Mouse (Mus musculus): ENCODE data around the gene Tmeff1.

DNA sequence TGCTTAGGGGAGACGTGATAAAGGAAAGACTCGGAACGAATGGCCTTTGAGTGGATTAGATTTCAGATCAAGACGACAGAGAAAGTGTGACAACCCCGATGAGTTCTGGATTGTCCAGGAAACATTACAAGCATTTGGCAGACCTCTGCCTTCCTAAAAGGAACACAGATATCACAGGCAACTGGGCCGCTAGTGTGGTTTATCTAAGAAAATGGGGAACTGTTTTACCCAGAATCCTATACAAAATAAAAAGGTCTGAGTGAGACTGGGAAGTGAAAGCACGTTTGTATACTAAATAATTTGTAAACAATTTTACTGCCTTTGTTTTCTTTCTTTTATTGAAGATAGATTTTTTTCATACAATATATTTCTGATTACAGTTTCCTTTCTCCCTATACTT is 5.9 kb downstream of the Tmeff1 start:
- TF ChIP-seq CTCF (IDR thresholded peaks at IDR 0.05; ENCODE audit: extremely low read depth, insufficient read depth, insufficient read length, insufficient replicate concordance) = no peak
- no peak for TF ChIP-seq POLR2A (IDR thresholded peaks at IDR 0.05; ENCODE audit: low read depth, low read length)
